Mouse (Mus musculus) CD4-positive, CD25-positive, alpha-beta regulatory T cell, adult 2 months (primary cell): ENCODE results near the gene Zdhhc25.

Experiments used
- DNase-seq: peaks from one replicate; pipeline ENCODE4 v3.0.0-alpha.2; 2012; ENCODE audit warnings: low read depth, low spot score

Zdhhc25 gene

DNA sequence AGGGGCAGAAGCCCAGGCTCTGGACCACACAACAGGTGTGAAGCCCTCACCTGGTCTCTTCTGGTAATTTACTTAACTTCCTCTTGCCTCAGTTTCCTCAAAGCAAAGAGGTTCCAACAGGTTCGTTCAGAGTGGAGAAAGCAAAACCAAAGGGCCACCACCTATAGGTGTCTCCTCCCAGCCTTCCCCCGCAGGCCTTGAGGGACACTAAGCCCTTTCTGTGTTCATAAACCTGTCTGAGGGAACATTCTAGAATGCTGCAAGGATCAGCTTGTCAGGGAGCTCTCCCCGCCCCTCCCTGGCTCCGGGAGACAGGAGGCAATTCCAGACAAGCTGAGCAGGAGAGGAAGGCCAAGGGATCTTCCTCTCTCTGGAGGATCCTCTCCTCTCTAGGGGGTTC lies at the start of gene Zdhhc25:
Gene Zdhhc25, plus strand, starts transcription at position 301 of the 400 bp plus-strand sequence.
- no peak for DNase-seq

GRCm38 (mm10) chr15:88552852-88553251 lies 47.2 kb upstream of the Zdhhc25 start:
- DNase-seq: no peak

- peak; percentile 6 for DNase-seq
Measured at GRCm38 (mm10) chr15:88555476-88555875, 44.6 kb upstream of the Zdhhc25 start.

- no peak for DNase-seq
Measured at GRCm38 (mm10) chr15:88560637-88561036, 39.5 kb upstream of the Zdhhc25 start.

DNA sequence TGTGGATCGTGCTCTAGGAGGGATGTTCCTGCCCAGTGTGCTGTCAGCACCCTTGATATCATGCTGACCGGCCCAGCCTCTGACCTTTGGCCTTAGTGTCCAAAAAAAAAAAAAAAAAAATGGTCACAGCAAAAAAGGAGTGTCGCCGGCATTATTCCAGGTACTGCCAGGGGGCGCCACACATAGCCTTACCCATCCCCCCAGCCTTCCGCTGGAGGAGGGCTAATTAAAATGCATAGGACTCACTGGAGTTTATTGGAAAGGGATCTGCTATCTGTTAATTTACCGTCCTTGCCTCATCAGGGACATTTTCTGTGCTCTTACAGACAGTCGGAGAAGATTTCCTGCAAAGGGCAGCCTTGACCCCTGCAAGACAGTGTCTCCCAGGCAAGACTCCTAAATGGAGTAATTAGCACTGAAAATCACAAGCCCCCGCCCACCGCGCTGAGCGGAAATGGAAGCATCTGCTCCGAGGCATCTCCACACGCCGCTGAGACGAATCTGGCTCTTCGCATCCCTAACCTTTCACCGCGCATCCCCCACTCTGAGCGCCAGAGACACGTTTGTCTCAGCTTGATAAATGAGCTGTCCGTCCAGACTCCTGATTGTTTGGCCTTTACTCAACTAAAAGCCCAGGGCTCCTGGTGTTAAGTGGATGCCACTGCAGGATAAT lies 38.9 kb upstream of the Zdhhc25 start:
- no peak for DNase-seq

DNA sequence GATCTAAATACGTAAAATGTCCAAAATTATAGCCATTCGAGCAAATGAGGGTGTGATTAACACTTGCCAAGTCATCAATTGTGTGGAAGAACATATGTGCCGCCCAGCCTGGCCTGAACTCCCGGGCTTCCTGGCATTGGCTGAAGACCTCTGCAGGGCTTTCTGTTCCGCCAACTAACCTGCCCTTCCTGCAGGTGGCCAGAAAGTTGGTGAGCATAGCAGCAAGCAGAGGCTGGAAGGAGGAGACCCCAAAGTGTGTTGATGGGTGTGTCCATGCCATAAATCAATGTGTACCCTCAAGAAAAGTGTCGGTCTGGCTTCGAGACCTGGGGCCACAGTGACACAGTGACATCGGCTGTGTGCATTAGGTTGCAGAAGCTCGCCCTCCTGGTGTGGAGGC lies 34.8 kb upstream of the Zdhhc25 start:
- no peak for DNase-seq

DNA sequence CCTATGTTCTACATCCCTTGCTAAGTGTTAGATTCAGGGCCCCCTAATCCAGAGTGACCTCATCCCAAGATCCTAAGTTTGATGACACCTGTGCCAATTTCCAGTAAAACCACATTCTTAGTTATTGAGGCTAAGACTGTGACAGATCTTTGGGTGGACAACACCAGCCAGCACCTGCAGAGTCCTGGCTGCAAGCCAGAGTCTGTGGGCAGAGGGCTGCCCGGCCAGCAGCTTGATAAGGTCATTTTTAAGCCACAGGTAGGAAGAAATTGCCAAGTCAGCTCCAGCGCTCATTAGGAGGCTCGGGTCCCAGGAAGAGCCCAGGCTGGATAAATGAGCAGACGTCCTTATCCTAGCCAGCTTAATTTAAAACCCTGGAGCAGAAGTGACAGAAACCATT lies 34.3 kb upstream of the Zdhhc25 start:
- no peak for DNase-seq

DNA sequence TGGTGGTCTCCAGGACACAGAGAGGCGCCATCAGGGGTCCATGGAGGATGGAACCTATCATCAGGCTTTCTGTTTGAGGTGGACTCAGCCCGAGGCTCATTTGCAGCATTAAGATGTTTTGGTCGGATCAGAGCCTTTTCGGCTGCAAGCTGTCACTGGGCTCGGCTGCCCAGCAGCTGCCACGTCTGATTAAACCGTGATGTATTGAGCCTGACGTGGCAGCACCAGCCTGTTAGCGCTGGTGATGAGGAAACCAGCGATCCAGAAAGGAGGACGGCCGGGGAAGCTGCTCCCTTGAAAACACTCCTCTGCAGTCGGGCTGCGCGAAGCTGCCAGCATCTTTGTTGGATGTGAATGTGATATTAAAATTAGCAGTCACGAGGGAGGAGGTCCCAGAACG lies 29.4 kb upstream of the Zdhhc25 start:
- no peak for DNase-seq

DNA sequence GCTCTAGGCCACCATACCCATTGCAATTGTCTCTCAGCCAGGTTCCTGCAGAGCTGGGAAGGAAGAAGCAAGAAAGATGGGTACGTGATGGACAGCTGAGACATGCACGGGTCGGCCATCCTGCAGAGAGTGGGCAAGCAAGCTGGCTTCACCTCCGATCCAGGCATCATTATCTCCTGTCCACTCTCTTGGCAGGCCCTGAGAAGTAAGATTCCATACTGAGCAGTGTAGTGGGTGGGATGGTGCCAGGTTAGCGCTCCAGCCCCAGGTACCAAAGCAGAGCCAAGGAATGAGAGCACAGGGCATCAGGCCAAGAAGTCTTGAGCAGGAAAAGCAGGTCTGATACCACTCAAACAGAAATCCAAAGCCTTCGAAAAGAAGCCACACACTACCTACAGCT lies 20.6 kb upstream of the Zdhhc25 start:
- DNase-seq: no peak

- DNase-seq: no peak
Measured at GRCm38 (mm10) chr15:88602496-88602895, 2.4 kb downstream of the Zdhhc25 start.

DNA sequence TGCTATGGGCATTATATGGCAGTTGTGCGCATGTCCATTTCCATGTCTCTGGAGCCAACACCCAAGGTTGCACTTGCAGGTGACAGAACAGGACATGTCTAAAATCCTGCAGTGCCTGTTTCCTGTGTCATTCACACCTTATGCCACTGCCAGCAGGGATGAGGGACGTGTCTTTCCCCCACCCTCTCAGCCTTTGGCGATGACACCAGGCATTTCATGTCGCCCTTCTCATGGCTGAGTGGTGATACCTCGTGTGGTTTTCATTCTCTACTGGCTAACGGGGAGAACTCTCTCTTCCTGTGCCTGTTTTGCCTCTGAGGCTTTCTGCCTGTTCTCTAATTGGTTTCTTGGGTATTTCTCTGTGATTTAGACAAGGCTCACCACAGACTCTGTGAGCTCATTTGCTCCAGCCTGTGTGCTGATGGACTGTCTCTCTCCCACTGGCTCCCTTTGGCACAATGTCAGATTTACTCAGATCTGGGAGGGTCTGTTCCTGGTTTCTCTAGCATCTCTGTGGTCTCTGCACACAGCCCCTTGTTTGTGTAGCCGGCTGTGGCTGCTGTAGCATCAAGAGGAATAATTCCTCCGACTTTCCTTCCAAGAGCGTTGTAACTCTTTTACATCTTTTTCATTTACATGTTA lies 3.1 kb downstream of the Zdhhc25 start:
- no peak for DNase-seq

- DNase-seq: no peak
Measured at GRCm38 (mm10) chr15:88603733-88604119, 3.6 kb downstream of the Zdhhc25 start.

GRCm38 (mm10) chr15:88604669-88605414 lies 4.7 kb downstream of the Zdhhc25 start:
- no peak for DNase-seq

- no peak for DNase-seq
Measured at GRCm38 (mm10) chr15:88605415-88605785, 5.3 kb downstream of the Zdhhc25 start.

DNA sequence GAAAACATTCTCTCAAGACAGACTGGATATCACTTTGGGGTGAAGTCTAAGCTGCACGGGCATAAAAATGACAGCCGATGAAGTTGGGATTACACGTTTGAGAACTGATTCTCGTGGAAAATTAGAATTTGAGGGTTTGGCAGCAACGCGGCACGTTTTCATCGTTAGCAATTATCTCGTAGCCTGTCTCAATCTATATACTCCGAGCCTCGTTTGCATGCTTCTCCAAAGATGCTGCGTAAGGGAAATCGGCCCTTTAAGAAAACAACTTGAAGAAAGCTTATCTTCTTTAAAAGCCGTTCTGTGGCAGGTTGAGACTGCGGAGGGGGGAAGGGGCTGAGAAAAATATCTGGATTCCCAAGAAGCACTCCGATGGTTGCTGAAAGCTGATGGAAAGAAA lies 17.0 kb downstream of the Zdhhc25 start:
- no peak for DNase-seq

- no peak for DNase-seq
Measured at GRCm38 (mm10) chr15:88618008-88618773, 18.1 kb downstream of the Zdhhc25 start.

GRCm38 (mm10) chr15:88620017-88620416 lies 19.9 kb downstream of the Zdhhc25 start:
- no peak for DNase-seq

GRCm38 (mm10) chr15:88623891-88624290 lies 23.8 kb downstream of the Zdhhc25 start:
- no peak for DNase-seq

- DNase-seq: no peak
Measured at GRCm38 (mm10) chr15:88624874-88625277, 24.8 kb downstream of the Zdhhc25 start.

DNA sequence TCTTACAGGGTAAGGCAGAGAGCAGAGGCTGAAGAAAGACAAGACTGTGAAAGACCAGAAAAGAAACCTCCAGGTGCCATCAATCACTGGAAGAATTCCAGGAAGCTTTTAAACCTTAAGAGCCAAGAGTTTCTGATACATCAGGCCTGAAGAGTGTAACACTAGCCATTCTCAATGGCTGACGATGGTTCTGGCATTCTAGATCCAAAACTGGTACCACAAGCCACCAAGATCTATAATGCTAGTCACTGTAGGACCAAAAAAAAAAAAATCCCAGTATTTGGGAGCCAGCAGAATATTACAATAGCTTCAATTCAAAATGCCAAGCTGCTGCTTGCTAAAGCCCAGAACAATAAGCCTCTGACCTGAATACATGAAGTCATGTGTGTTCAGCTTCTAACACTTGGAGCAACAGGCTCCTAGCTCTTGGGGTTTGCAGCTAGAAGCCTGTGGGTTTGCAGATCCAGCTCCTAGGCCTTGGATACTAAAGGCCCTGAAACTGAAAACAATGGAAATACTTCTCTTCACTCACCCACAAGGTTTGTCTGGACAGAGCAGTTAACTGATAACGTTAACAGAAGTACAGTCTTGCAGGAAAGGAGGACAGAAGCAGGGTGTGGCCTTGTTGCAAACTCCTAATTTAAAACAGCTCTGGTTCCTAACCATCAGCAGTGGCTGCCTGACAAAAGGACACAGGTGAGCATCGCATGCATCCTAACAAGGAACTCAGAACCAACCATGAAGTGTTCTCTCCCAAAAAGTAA lies 25.4 kb downstream of the Zdhhc25 start:
- no peak for DNase-seq

GRCm38 (mm10) chr15:88626886-88627488 lies 26.9 kb downstream of the Zdhhc25 start:
- DNase-seq: no peak
